Mouse (Mus musculus): Measurements from ENCODE around the gene Acox3.

- TF ChIP-seq EP300 (IDR thresholded peaks at IDR 0.05; ENCODE audit: insufficient read depth, low read depth, low read length) (no peak), CTCF (IDR thresholded peaks at IDR 0.05) (no peak), POLR2A (IDR thresholded peaks at IDR 0.05; ENCODE audit: insufficient read depth, low read depth, low read length) (no peak)
These were observed 29.9 kb downstream of the Acox3 start for GRCm38 (mm10) chr5:35612722-35613121.

Data from heart, adult 2 months (tissue).